Mouse (Mus musculus): ENCODE measurements at regions not wholly inside any gene's neighbourhood (a gene's known extent, or its start where the extent isn't known, plus 50 kb on each side); places are given as distances from the start of the nearest gene placed in this dataset.

DNA sequence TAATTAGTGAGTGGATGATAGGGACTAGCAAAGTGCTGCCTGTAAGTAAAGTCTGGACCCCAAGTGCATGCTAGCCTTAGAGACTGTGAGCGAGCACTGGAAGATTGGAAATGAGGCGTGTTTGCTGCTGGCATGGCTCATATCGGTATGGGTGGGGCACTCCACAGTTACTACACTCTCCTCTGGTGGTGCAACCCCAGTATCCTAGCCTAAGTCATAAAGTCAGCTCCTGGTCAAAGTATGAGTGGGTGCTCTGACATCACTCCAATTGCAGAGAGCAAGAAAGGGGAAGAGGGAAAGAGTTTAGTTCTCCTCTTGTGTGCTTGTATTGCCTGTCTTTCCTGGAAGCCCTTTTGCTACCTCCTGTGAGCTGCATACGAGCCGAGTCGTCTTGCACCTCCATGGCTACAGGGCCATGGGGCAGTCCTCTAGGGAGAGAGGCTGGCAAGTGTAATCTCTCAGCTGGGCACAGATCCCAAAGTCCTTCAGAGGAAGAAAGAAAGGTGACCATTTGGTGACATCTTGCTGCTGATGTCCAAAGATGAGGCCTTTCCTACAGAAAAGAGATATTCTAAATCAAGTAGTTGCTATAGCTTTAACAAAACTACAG lies 281.2 kb upstream of the Id2 start:
- peak; percentile 8 to 34 for DNase-seq

DNA sequence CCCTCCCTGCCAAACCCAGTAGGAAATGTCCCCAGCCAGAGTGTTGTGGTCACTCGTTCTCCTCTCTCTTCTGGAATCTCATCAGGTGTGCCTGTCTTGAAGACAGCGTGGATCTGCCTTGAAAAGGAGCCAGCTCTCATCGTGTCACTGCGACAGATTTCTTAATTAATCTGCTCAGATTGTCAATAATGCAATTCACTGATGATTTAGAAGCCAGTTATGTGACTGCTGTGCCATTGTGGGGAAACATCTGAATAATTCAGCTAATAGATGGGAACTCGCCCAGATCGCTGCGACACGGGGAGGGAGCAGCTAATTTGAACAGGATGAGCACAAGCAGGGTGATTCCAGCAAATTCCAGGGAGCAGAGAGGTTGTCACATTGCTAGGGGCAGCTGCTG lies 279.5 kb upstream of the Id2 start:
- no peak for DNase-seq

DNA sequence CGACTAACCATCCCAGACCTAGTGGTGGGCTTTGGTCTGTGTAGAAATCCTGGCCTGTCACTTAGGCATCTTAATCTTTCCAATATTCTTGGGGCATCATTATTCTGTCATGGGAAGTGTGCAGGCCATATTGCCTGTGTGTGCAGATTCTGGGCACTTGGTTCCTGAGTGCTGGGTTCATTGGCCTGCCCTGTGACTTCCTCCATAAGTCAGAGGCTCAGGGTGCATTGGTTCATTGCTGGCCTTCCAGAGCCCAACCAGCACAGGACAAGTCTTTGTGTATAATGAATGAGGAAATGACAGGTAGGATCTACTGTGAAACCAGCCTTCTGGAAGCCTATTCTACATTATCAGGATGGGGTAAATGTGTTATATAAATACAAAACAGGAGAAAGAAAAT lies 270.6 kb upstream of the Id2 start:
- no peak for DNase-seq

DNA sequence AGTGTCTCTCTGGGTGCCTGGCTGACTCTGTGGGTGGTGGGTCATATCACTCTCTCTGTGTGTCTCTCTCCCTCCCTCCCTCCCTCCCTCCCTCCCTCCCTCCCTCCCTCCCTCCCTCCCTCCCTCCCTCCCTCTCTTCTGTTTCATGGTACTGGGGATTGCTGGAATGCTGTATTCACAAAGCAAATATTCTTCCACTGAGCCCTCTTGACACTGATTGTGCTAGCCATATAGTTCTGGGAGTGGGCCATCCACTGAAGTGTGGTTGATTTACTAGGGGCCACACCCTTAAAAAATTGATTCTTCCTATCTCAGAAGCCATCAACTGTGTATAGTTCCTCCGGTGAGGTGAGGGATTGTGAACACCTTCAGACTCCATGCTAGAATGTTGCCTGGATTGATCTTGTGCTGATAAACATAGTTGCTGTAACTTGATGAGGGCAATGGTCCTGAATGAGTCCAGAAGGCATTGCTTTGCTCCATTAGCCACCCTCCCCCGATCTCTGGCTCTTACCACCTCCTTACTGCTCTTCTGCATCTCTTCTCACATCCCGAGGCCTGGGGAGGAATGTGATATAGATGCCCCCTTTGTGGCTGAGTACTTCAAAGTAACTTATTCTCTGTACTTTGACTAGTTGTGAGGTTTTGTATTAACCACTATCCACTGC lies 268.8 kb upstream of the Id2 start:
- no peak for DNase-seq

DNA sequence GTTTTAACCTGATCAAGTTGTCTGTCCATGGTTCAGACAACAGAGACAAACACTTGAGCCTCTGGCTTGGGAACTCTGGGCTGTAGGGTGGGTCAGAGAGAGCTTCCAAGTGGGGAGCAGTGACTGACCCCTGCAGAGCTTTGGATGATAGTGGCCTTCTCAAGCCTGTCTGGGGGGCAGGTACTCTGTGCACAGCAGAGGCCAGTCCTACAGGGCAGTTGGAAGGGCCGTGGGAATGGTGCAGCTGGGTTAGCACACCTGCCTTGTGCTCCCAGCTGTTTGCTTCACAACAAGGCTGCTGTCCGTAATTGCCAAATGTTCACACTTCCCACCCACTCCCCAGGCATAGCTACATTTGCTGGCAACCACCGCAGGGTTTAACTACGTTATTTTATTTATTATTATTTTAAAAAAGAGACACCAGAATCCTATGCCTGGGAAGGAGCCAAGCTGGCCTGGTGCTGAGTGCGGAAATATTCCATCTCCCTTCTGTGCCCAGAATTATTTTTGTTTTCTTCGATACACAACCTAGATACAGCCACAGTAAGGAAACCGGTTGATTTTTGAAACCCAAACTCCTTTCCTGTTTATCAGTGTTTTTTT lies 268.1 kb upstream of the Id2 start:
- no peak for DNase-seq

DNA sequence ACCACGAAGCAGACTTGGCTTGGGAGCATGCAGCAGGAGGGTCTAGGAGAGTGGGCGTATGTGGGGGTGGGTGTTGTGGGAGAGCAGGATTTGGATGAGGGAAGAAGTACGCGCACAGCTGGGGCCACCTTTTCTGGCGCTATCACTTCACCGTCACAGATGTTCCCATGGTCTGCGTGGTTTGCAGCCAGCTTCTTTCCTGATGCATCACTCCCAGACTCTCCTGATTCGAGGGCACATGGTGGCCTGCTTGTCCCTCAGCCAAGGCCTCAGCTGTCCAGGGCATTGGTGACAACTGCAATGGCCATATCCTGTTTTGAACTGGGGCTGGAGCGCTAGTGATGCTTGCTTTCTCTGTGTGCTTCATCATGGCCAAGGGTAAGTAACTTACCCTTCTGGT lies 266.9 kb upstream of the Id2 start:
- DNase-seq: no peak

DNA sequence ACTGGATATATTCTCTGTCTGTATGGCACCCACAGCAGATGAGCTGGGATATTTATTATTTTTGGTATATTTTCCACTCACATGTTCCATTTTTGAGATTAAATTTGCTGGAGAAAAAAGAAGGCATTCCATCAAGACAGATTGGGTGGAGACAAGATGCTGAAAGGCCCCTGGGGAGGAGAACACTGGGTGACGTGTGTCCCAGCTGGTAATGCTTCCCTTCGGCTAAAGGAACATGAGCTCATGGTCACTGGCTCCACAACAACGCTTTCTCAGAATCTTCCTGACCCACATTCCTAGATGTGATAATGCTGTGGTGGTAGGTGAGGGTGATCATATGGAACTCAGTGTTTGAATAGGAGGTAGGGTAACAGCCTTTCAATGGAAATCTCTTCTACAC lies 266.4 kb upstream of the Id2 start:
- no peak for DNase-seq

DNA sequence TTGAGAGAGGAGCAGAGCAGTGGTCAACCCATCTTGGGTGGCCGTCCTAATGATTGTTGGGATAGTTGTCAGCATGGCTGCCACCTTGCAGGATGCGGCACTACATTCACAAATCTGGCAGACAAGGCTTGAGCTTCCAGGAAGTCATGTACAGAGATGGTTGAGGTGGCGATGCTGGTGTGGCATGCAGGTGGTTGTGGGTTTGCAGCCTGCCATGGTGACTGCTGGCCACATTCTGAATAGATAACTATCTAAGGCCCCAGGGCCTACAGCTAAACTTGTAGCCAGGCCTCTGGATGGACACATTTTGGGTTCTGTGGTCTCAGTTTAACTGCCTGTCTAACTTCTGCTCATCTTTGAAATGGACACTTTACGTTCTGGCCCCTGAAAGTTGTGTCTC lies 265.8 kb upstream of the Id2 start:
- no peak for DNase-seq

DNA sequence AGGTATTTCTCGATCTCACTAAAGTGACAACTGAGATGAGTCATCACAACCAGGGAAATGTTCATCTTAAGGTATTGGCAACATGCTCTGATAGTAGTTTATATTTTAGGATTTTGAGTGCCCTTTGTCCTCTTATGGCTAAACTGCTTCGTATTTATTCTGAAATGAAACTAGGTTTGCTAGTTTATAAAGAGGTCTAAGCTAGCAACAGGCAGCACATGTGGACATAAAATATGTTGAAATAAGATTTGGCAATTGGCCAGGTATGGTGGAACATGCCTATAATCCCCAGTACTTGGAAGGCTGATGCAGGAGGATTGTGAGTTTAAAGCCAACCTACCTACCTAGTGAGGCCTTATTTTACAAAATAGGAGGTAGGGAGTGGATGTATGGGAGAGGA lies 263.8 kb upstream of the Id2 start:
- no peak for DNase-seq

DNA sequence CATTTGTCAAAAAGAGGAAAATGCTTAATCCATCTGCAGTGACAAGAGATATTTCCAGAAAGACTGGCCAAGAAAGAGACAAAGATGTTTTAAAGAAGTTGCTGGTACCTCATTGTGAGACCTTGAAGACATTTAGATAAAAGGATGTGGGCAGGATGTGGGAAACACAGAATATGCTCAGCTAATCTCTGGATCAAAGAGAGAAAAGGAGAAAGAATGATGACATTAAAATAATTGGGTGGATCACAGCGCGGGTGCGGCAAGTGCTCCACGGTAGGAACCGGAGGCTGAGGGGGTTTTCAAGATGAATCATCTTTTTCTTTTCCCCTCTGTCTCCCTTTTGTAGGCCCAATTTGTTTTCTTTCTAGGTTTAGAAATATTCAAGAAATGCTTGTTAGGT lies 263.0 kb upstream of the Id2 start:
- no peak for DNase-seq

DNA sequence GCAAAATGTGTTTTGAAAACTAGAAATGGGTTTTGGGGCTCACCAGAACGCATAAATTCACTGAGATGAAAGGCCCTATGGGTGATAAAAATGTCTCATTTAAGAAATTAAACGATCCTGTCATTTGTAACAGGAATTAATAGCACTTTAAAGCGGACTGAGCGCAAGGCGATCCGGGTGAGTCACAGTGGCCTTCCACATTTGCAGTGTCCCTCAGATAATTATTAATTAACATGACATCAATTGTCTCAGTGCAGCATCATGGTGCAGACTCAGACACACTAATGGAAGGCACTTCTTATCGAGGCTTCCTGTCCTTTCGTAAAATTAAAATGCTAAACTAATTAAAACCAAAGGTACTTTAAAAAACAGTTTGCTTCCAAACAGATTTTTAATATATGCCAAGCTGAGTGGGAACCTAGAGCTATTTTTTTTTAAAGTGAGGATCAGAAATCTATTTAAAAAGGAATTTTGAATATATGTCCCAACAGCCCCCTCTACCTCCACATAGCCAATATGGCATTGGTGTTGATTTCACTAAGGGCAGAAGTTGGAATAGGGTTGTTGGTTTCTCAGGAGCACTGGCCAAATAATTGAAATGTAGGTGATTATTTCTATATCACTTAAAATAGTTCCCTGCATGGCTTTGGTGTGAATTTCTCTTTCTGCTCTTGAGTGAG lies 262.0 kb upstream of the Id2 start:
- DNase-seq: no peak

DNA sequence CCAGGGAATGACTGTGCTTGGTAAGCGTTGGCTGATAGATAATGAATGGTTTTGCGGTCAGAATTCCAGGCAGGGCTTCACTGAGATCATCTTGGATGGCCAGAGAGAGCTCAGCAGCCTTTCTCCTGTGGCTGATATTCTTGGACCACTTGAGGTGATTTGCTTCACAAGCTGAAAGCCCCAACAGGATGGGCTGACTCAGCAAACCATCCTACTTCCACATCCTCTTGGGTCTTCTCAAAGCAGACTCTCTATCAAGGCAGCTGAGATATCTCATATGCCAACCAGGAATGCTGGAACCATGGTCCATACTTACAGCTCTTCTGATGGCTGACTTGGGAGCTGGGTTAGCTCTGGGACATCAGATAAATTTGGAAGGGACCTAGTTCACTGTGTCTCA lies 259.8 kb upstream of the Id2 start:
- DNase-seq: no peak

DNA sequence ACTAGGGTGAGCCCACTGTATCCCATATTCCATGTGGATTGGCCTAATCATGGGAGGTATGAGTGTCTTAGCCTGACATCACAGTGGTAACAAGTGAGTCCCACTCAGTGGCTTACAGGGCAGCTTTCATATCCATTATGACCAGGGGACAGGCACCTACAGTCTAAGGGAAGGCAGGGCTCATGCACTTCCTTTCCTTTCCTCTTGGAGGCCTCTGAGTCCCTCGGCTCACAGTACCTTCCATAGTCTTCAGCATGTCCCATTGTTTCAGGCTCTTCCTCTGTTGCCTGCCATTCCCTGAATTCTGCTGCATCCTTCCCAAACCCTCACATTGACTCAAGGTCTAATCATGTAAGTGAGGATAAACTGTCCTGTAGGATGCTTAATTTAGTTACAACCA lies 258.3 kb upstream of the Id2 start:
- DNase-seq: no peak

DNA sequence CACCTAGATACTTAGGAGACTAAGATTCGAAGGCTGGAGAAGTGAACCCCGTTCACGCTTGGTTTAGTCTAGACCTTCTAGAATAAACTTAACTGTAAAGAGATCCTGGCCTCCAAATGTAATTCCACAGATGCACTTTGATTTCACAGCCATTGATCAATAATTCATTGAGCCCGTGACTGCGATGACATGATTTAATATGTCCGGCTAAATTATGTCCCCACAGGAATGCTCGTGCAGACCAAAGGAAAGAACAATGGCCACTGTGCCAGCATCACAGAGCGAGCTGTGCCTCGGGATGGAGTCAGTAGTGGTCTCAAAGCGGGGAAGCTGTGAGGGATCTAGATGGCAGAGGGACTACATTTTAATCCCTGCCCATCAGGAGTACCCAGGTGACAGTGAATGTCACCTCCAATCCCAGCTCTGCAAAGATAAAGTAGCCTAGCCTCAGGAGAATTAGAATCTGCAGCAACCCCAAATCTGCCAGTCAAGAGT lies 256.5 kb upstream of the Id2 start:
- no peak for DNase-seq

DNA sequence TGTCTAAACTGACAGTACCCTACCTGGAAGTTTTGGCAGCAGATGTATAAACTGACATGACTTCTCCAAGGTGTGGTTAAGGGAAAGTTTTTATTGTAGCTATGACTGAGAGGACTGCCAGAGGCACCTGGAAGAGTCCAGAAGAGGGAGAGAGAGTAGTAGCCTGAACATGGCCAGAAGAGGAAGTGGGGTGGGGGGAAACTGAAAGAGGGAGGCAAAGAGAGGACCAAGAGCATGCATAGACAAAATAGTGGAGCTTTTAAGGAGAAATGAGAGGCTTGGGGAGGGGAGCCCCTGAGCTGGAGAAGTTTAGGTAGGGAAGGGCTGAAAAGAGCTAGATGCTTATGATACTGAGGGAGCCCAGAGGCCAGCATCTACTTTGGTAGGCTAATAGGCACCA lies 255.2 kb upstream of the Id2 start:
- no peak for DNase-seq

DNA sequence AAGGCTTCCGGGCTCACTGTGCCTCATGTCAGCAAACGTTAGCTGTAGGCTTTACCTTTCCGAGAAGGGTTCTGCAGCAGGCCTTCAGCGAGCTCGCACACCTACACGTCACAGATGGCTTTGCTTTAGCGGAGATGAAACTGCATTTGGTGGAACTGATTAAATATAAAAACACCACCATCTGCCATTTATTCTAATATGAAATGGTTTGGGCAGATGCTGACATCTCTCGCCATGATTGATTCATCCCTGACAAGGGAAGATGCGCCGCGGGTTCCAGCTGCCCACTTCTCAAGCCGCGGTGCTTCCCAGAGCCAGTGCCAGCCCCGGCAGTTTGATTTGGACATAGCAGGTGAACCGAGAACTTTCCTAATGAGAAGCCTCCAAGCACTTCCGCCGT lies 247.4 kb upstream of the Id2 start:
- DNase-seq: no peak

DNA sequence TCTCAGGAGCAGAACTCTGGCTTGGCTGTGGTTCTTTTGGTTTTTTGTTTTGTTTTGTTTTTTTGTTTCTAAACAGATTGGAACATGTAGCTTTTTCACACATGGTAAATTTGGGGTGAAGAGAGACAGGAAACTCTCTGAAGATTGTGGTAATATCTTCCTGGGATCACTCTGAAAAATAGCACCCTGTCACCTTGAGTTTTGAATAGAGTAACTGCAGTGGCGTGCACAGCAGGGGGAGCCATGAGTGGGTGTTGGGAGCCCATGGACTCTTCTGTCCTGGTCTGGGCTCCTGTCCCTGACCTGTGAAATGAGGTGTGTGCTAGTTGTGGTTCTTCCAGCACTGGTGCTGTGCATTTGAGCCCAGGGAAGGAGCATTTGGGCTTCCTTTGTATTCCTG lies 241.8 kb upstream of the Id2 start:
- no peak for DNase-seq

DNA sequence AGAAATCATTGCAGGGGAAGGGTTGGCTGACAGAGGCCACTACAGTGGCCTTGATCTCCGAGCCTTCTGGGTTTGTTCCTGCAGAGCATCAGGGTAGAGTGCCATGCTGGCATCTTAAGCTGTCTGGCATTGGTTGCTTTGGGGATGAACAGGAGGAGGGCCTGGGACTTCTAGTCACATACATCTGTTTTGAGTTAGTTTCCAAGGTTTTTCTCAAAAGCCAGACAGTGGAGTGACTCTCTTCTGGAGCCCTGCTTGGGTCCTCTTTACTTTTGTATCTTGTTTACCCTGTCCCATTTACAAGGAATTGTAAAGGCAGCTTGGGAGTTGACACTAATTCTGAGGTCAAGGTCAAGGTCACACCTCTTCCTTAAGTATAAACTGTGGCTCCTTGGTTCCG lies 239.0 kb upstream of the Id2 start:
- DNase-seq: no peak

DNA sequence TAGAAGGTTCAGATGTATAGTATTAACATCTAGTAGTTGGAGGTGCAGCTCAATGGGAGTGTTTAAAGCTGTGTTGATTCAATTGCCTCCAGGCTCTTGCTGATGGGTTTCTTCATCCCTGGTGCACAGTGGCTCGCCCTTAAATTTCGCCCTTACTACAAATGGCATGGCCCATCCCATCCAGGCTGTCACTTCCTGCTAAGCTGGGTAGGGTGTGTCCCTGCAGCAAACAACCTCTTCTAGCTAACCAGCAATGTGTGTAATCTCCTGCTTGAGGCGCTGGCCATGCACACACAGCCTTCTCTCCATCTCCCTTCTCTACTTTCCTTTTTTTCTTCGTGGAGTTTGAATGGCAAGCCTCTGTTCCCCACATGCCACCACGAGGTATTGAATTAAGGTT lies 238.1 kb upstream of the Id2 start:
- DNase-seq: peak; percentile 21 to 23

DNA sequence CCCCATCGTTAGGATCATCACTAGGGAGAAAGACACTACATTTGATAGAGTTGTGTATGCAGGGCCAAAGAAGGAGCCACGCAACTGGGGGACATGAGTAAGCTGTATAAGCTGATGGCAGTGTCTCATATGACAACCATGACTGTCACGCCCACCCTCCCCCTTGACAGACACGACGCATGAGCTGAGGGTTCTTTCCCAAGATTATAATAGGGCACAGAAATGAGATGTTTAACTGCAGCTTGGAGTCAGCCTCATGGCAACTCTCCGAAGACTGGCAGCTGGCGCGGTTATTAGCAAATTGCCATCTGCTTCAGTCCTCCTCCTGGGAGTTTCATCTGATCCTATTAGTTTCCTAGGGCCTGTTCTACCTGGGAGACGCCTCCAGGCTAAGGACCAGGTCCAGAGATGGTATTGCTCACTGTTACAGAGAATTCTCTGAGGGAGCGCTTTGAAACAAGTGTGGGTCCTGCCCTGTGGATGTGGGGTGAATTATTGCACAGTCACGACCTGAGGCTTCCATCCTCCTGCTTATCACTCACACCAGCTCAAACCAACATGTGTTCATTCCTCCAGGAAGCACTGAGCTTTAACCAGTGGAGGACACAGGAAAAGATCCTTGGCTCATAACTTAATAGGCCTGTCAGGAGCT lies 235.6 kb upstream of the Id2 start:
- DNase-seq: no peak

DNA sequence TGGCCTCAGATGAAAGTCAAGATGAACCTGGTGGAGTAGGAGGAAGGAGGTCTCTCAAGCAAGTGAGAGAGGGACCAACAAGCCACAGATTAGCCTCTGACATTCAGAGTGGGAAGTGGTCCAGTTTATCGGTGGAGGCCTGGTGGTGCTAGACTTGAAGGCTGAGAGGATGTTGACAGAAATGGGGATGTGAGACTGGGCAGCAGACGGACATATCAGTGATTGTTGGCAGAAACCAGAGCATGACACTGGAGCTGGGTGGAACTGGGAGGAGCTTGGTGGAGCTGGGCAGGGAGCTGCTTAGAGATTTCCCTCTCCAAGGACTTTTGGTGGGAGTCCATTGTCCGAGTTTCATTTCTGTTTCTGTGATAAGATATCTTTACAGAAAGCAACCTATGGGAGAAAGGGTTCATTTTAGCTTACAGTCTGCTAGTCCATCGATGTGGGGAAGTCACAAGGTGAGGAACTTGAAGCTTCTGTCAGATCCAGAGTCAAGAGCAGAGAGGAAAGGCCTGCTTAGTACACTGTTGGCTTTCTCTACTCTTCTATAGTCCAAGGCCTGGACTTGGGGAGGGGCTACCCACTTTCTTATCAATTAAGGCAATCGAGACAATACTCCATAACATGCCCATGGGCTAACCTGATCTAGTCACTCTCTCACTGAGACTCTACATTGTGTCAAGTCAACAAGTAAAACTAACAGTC lies 233.2 kb upstream of the Id2 start:
- DNase-seq: peak; percentile 48 to 58

DNA sequence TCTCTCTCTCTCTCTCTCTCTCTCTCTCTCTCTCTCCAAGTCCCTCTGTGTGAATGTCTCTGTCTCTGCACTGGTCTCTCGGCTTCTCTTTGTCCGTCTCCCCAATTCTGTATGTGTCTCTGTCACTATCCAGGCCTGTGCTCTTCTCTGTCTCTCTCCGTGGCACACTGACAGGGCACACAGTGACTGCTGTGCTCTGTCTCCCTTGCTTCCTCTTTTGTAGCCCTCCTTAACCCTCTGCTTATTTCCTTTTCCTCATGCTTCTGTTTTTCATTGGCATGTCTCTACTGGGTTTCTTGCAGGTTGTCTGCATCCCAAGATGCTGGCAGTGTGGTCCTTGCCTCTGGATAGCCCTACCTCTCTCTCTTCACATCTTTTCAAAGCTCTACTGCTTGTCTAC lies 229.0 kb upstream of the Id2 start:
- no peak for DNase-seq

DNA sequence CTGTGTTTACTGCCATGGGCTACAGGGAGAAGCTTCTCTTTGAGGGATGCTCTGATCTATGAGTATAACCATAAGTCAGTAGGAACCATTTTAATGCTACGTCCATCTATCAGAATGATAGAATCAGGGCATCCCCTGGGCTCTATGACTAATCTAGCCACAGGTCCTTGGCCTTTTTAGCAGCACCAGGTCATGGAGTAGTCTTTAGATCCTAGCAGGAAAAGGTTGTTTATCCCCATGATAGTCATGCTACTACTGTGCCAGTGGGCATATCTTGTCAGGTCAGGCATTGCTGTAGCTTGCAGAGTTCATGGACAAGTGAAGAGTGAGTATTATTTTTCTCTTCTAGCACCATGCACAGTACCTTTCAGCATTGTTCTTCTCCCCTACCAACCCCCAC lies 226.2 kb upstream of the Id2 start:
- no peak for DNase-seq

All from lung, adult 18-20 months (tissue).